Mouse (Mus musculus) MEL (cell line): ENCODE data around the gene Edf1.

Experiments
- BHLHE40 ChIP-seq: IDR thresholded peaks from 2 replicates; pipeline ENCODE4 v1.6.1; 2012; ENCODE audit warnings: low read depth, mild to moderate bottlenecking, inconsistent platforms, low read length, improper control_type of control experiment, borderline replicate concordance
- CTCF ChIP-seq, 3 experiments: IDR thresholded peaks in 2 of 3; conservative IDR thresholded peaks in 1 of 3; 2 replicates each; pipeline ENCODE4 v1.5.1; 2011 to 2012; ENCODE audit warnings: low read length in 3 of 3, low read depth in 2 of 3, mild to moderate bottlenecking in 2 of 3, improper control_type of control experiment in 1 of 3, inconsistent platforms in 1 of 3, mixed read lengths in 1 of 3, moderate library complexity in 1 of 3; ENCODE audit not compliant: control insufficient read depth in 1 of 3, insufficient read depth in 1 of 3, poor library complexity in 1 of 3, severe bottlenecking in 1 of 3
- EP300 ChIP-seq, 2 experiments: IDR thresholded peaks; 2 replicates each; pipeline ENCODE4 v1.6.1; 2011; ENCODE audit warnings: improper control_type of control experiment in 2 of 2, low read length in 2 of 2, low read depth in 1 of 2, mild to moderate bottlenecking in 1 of 2
- GABPA ChIP-seq: IDR thresholded peaks from 2 replicates; pipeline ENCODE4 v1.6.1; 2012; ENCODE audit warnings: low read depth, mild to moderate bottlenecking, inconsistent platforms, low read length, improper control_type of control experiment, moderate library complexity
- GATA1 ChIP-seq: IDR thresholded peaks from 2 replicates; pipeline ENCODE4 v1.6.1; 2011; ENCODE audit warnings: low read depth, low read length, improper control_type of control experiment
- JUND ChIP-seq: IDR thresholded peaks from 2 replicates; pipeline ENCODE4 v1.6.1; 2011; ENCODE audit warnings: low read depth, mild to moderate bottlenecking, improper control_type of control experiment, low read length
- MAX ChIP-seq: IDR thresholded peaks from 2 replicates; pipeline ENCODE4 v1.6.1; 2011; ENCODE audit warnings: low read length, improper control_type of control experiment
- POLR2A ChIP-seq, 2 experiments: IDR thresholded peaks; 2 replicates each; pipeline ENCODE4 v1.6.1; 2011 to 2012; ENCODE audit warnings: low read length in 2 of 2, mild to moderate bottlenecking in 2 of 2, control low read depth in 1 of 2, improper control_type of control experiment in 1 of 2, low read depth in 1 of 2, moderate library complexity in 1 of 2; ENCODE audit not compliant: control insufficient read depth in 1 of 2, insufficient read depth in 1 of 2, poor library complexity in 1 of 2
- RAD21 ChIP-seq: IDR thresholded peaks from 2 replicates; pipeline ENCODE4 v1.6.1; 2011; ENCODE audit warnings: mild to moderate bottlenecking, low read depth, low read length, improper control_type of control experiment
- SMC3 ChIP-seq: IDR thresholded peaks from 2 replicates; pipeline ENCODE4 v1.6.1; 2011; ENCODE audit warnings: low read depth, low read length, improper control_type of control experiment
- TBP ChIP-seq: IDR thresholded peaks from 2 replicates; pipeline ENCODE4 v1.8.0; 2011; ENCODE audit warnings: low read depth, low read length, improper control_type of control experiment
- USF1 ChIP-seq: IDR thresholded peaks from 2 replicates; pipeline ENCODE4 v1.6.1; 2014; ENCODE audit warnings: low read depth, mild to moderate bottlenecking, inconsistent platforms, low read length, improper control_type of control experiment, moderate library complexity

DNA sequence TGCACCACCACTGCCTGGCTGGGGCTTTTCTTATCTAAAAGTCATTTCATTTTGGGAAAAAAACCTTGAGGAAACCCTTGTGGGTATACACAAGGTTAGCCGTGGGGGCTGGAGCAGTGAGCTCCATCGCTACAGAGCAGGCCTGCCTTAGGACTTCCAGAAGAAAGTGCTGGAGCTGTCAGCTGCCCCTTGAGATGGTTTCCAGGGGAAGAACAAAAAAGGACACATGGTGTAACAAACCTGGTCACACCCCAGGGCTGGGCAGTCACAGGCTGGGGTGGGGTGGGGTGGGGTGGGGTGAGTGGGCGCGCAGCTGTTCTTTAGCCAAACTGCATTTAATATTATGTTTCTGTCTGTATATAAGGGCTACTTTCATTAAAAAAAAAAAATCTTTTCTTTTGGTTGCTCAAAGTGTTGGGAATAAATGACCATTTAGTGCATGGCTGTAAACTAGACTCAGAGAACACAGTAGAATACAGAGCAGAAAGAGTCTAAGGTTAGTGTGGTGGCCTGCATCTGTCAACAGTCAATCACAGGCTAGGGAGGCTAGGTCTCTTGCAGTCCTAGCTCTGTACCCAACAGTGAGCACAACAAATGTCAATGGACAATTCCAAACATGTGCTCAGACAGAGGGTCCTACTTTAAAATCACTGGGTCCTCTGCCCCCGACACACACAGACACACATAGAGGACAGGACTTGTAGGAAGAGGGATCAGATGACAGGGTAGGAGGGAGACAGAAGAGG lies 39.3 kb downstream of the Edf1 start:
- no peak for TF ChIP-seq USF1
- TF ChIP-seq CTCF (IDR thresholded peaks at IDR 0.05 in 2 of 3, conservative IDR thresholded peaks at IDR 0.05 in 1 of 3; ENCODE audit: control insufficient read depth in 1 of 3, insufficient read depth in 1 of 3, low read depth in 2 of 3, low read length in 3 of 3, poor library complexity in 1 of 3, severe bottlenecking in 1 of 3) = no peak
- no peak for TF ChIP-seq MAX
- no peak for TF ChIP-seq POLR2A (IDR thresholded peaks at IDR 0.05; ENCODE audit: control insufficient read depth in 1 of 2, insufficient read depth in 1 of 2, low read depth in 1 of 2, low read length in 2 of 2, poor library complexity in 1 of 2)
- no peak for TF ChIP-seq JUND
- no peak for TF ChIP-seq SMC3
- no peak for TF ChIP-seq BHLHE40
- TF ChIP-seq EP300 (IDR thresholded peaks at IDR 0.05; ENCODE audit: low read depth in 1 of 2, low read length in 2 of 2) = no peak
- TF ChIP-seq GABPA = no peak
- TF ChIP-seq GATA1 = no peak
- TF ChIP-seq RAD21 = no peak
- no peak for TF ChIP-seq TBP
